Comparison of ENCODE assay signal across 8 mouse cellular contexts in genomic region chr5:139282191-139282590, GRCm38 (mm10). TPM values are rescaled to one million over a fixed set of nuclear protein-coding genes. Genes with fewer than 3 reads are reported as not detected.
DNase-seq lines count a peak whose midpoint lies in the region; ATAC-seq and TF ChIP-seq lines count a peak whose summit lies in the region.

No protein-coding gene starts in this region.

- peak; percentile 92 for TF ChIP-seq CTCF in bone marrow macrophage, adult 2 months (IDR thresholded peaks at IDR 0.05; ENCODE audit: low read depth, low read length)
- peak; percentile 95 for TF ChIP-seq CTCF in embryonic fibroblast, embryonic 13.5 days (IDR thresholded peaks at IDR 0.05; ENCODE audit: borderline replicate concordance, insufficient read depth, low read length)

- H3K9me3 ChIP-seq in heart, embryonic 13.5 days, result no peaks in the 10 kb centered on the region
- no peaks in the 10 kb centered on the region for H3K9me3 ChIP-seq in kidney, embryonic 16.5 days (ENCODE audit: low read length)
- 0 out of 2 replicates have a peak, but pooled peaks cover 5% of the 10 kb centered on the region for H3K9me3 ChIP-seq in liver, embryonic 13.5 days (replicated peaks)
- H3K9me3 ChIP-seq in neural tube, embryonic 11.5 days (ENCODE audit: control insufficient read depth, low read length), result no peaks in the 10 kb centered on the region
- no peaks in the 10 kb centered on the region for H3K9me3 ChIP-seq in stomach, embryonic 15.5 days

- no peak for ATAC-seq in heart, embryonic 13.5 days (ENCODE audit: extremely low read depth, insufficient number of reproducible peaks, low FRiP score, low TSS enrichment)
- ATAC-seq in kidney, embryonic 16.5 days (ENCODE audit: low FRiP score, low TSS enrichment), result peak; percentile 55
- ATAC-seq in liver, embryonic 13.5 days (ENCODE audit: low read depth), result no peak
- ATAC-seq in neural tube, embryonic 11.5 days (ENCODE audit: insufficient read depth, low FRiP score, low TSS enrichment), result no peak
- peak; percentile 37; the same call in 1 of the 2 replicates for ATAC-seq in stomach, embryonic 15.5 days (ENCODE audit: insufficient read depth, low FRiP score, low read depth)

- no peak overlapping the region for H3K27ac ChIP-seq in bone marrow macrophage, adult 2 months (ENCODE audit: insufficient read depth, low read depth, low read length)
- H3K27ac ChIP-seq in embryonic fibroblast, embryonic 13.5 days (ENCODE audit: insufficient read depth, low read length), result no peak overlapping the region
- H3K27ac ChIP-seq in heart, embryonic 13.5 days (replicated peaks), result peak overlapping the region; percentile 55
- no peak overlapping the region for H3K27ac ChIP-seq in kidney, embryonic 16.5 days (ENCODE audit: low read length)
- no peak overlapping the region for H3K27ac ChIP-seq in liver, embryonic 13.5 days
- no peak overlapping the region for H3K27ac ChIP-seq in neural tube, embryonic 11.5 days (ENCODE audit: low read depth, low read length)
- no peak overlapping the region for H3K27ac ChIP-seq in stomach, embryonic 15.5 days

- H3K4me3 ChIP-seq in bone marrow macrophage, adult 2 months (ENCODE audit: insufficient read depth, low read length), result no peak overlapping the region
- H3K4me3 ChIP-seq in embryonic fibroblast, embryonic 13.5 days (ENCODE audit: insufficient read depth, low read length), result no peak overlapping the region
- no peak overlapping the region for H3K4me3 ChIP-seq in heart, embryonic 13.5 days
- no peak overlapping the region for H3K4me3 ChIP-seq in kidney, embryonic 16.5 days (ENCODE audit: low read length)
- H3K4me3 ChIP-seq in liver, embryonic 13.5 days (replicated peaks), result no peak overlapping the region
- no peak overlapping the region for H3K4me3 ChIP-seq in neural tube, embryonic 11.5 days (ENCODE audit: low read depth, low read length)
- no peak overlapping the region for H3K4me3 ChIP-seq in stomach, embryonic 15.5 days (replicated peaks)

- 5% methylated on average over 15 of the region's 15 CpGs for WGBS in heart, embryonic 13.5 days
- WGBS in kidney, embryonic 16.5 days, result 6% methylated on average over 15 of the region's 15 CpGs
- WGBS in liver, embryonic 13.5 days (ENCODE audit: insufficient replicate concordance), result 3% methylated on average over 15 of the region's 15 CpGs
- WGBS in neural tube, embryonic 11.5 days, result 6% methylated on average over 15 of the region's 15 CpGs
- WGBS in stomach, embryonic 15.5 days, result 5% methylated on average over 15 of the region's 15 CpGs

- no peak for TF ChIP-seq POLR2A in bone marrow macrophage, adult 2 months (IDR thresholded peaks at IDR 0.05; ENCODE audit: borderline replicate concordance, low read depth, low read length)
- TF ChIP-seq POLR2A in embryonic fibroblast, embryonic 13.5 days (IDR thresholded peaks at IDR 0.05; ENCODE audit: low read depth, low read length), result no peak

- H3K4me2 ChIP-seq in heart, embryonic 13.5 days, result peak overlapping the region; percentile 10; the same call in 1 of the 2 replicates
- H3K4me2 ChIP-seq in kidney, embryonic 16.5 days (replicated peaks; ENCODE audit: low read depth, low read length), result no peak overlapping the region
- H3K4me2 ChIP-seq in liver, embryonic 13.5 days, result no peak overlapping the region
- H3K4me2 ChIP-seq in neural tube, embryonic 11.5 days (ENCODE audit: low read depth), result no peak overlapping the region
- 0 out of 2 replicates have a peak overlapping the region, but pooled peaks have one; percentile 13 for H3K4me2 ChIP-seq in stomach, embryonic 15.5 days

- H3K36me3 ChIP-seq in heart, embryonic 13.5 days, result no peaks in the 10 kb centered on the region
- no peaks in the 10 kb centered on the region for H3K36me3 ChIP-seq in kidney, embryonic 16.5 days (ENCODE audit: insufficient read depth, low read length)
- H3K36me3 ChIP-seq in liver, embryonic 13.5 days, result no peaks in the 10 kb centered on the region; the same call in 1 of the 2 replicates
- no peaks in the 10 kb centered on the region for H3K36me3 ChIP-seq in neural tube, embryonic 11.5 days (ENCODE audit: control insufficient read depth, insufficient read depth, low read length)
- H3K36me3 ChIP-seq in stomach, embryonic 15.5 days, result no peaks in the 10 kb centered on the region

- DNase-seq in CD4-positive, CD25-positive, alpha-beta regulatory T cell, adult 2 months (ENCODE audit: low read depth, low spot score), result peak; percentile 89
- DNase-seq in liver, embryonic 13.5 days, result peak; percentile 58
- peak; percentile 88 for DNase-seq in neural tube, embryonic 11.5 days (ENCODE audit: low spot score)

- H3K27me3 ChIP-seq in heart, embryonic 13.5 days (replicated peaks), result peaks cover 12% of the 10 kb centered on the region
- no peaks in the 10 kb centered on the region for H3K27me3 ChIP-seq in kidney, embryonic 16.5 days (ENCODE audit: insufficient read depth, low read length)
- H3K27me3 ChIP-seq in liver, embryonic 13.5 days, result no peaks in the 10 kb centered on the region
- H3K27me3 ChIP-seq in neural tube, embryonic 11.5 days (ENCODE audit: control insufficient read depth, insufficient read depth, low read length), result no peaks in the 10 kb centered on the region
- no peaks in the 10 kb centered on the region; the same call in 1 of the 2 replicates for H3K27me3 ChIP-seq in stomach, embryonic 15.5 days (replicated peaks)

- H3K4me1 ChIP-seq in bone marrow macrophage, adult 2 months (ENCODE audit: control insufficient read depth, insufficient read depth, low read length), result peaks cover 32% of the 10 kb centered on the region
- no peaks in the 10 kb centered on the region for H3K4me1 ChIP-seq in embryonic fibroblast, embryonic 13.5 days (ENCODE audit: control insufficient read depth, insufficient read depth, low read length)
- H3K4me1 ChIP-seq in heart, embryonic 13.5 days, result peaks cover 45% of the 10 kb centered on the region
- peaks cover 7% of the 10 kb centered on the region; the same call in 1 of the 2 replicates for H3K4me1 ChIP-seq in kidney, embryonic 16.5 days (ENCODE audit: insufficient read depth, low read length)
- peaks cover 25% of the 10 kb centered on the region for H3K4me1 ChIP-seq in liver, embryonic 13.5 days (replicated peaks)
- H3K4me1 ChIP-seq in neural tube, embryonic 11.5 days (ENCODE audit: control insufficient read depth, insufficient read depth, low read length), result no peaks in the 10 kb centered on the region
- peaks cover 23% of the 10 kb centered on the region for H3K4me1 ChIP-seq in stomach, embryonic 15.5 days

- no peak overlapping the region for H3K9ac ChIP-seq in heart, embryonic 13.5 days
- H3K9ac ChIP-seq in kidney, embryonic 16.5 days (replicated peaks; ENCODE audit: low read length), result no peak overlapping the region
- no peak overlapping the region for H3K9ac ChIP-seq in liver, embryonic 13.5 days
- H3K9ac ChIP-seq in neural tube, embryonic 11.5 days (ENCODE audit: low read length), result no peak overlapping the region
- H3K9ac ChIP-seq in stomach, embryonic 15.5 days, result no peak overlapping the region

RNA-seq across cellular contexts. Expression of gene Get4, which starts 30.1 kb away (rescaled TPM):
- polyA plus RNA-seq in bone marrow macrophage, adult 2 months (2012; ENCODE audit: insufficient read depth, insufficient read length, missing spikeins), result 26.8 and 29.2 TPM in 2 replicates
- 54.6 and 61.6 TPM in 2 replicates for polyA plus RNA-seq in embryonic fibroblast, embryonic 13.5 days (2011; ENCODE audit: insufficient read length, low read depth, missing spikeins)
- polyA plus RNA-seq in heart, embryonic 13.5 days (2015; fragmentation: Nextera tagmentation; extraction: Ambion mirVana), result 127 and 149 TPM in 2 replicates
- polyA plus RNA-seq in kidney, embryonic 16.5 days (2015; fragmentation: Nextera tagmentation; extraction: Ambion mirVana), result 148 and 161 TPM in 2 replicates
- 135 and 141 TPM in 2 replicates for polyA plus RNA-seq in liver, embryonic 13.5 days (2015; fragmentation: Nextera tagmentation; extraction: Ambion mirVana)
- polyA plus RNA-seq in neural tube, embryonic 11.5 days (2014; fragmentation: Nextera tagmentation; extraction: Ambion mirVana), result 143 and 145 TPM in 2 replicates
- polyA plus RNA-seq in stomach, embryonic 15.5 days (2015; fragmentation: Nextera tagmentation; extraction: Ambion mirVana), result 142 and 144 TPM in 2 replicates

RNA-seq across cellular contexts. Expression of gene Adap1, which starts 43.2 kb away (rescaled TPM):
- polyA plus RNA-seq in bone marrow macrophage, adult 2 months (2012; ENCODE audit: insufficient read depth, insufficient read length, missing spikeins), result 73.2 and 77.1 TPM in 2 replicates
- 0.54 TPM in 1 of 2 replicates, not detected in the other for polyA plus RNA-seq in embryonic fibroblast, embryonic 13.5 days (2011; ENCODE audit: insufficient read length, low read depth, missing spikeins)
- 0.70 and 1.0 TPM in 2 replicates for polyA plus RNA-seq in heart, embryonic 13.5 days (2015; fragmentation: Nextera tagmentation; extraction: Ambion mirVana)
- polyA plus RNA-seq in kidney, embryonic 16.5 days (2015; fragmentation: Nextera tagmentation; extraction: Ambion mirVana), result 1.1 and 1.7 TPM in 2 replicates
- 2.6 and 3.3 TPM in 2 replicates for polyA plus RNA-seq in liver, embryonic 13.5 days (2015; fragmentation: Nextera tagmentation; extraction: Ambion mirVana)
- polyA plus RNA-seq in neural tube, embryonic 11.5 days (2014; fragmentation: Nextera tagmentation; extraction: Ambion mirVana), result 7.7 and 8.4 TPM in 2 replicates
- polyA plus RNA-seq in stomach, embryonic 15.5 days (2015; fragmentation: Nextera tagmentation; extraction: Ambion mirVana), result 12.3 and 13.0 TPM in 2 replicates

Comparison
In these comparisons a context has a peak if more than half of its experiments do, and no peak if none do; other contexts are left out.
1. ATAC-seq: peak in kidney, embryonic 16.5 days (single experiment) and stomach, embryonic 15.5 days (single experiment); none in heart, embryonic 13.5 days (single experiment), liver, embryonic 13.5 days (single experiment) and neural tube, embryonic 11.5 days (single experiment).
2. H3K4me2 ChIP-seq: peak in heart, embryonic 13.5 days (single experiment) and stomach, embryonic 15.5 days (single experiment); none in kidney, embryonic 16.5 days (single experiment), liver, embryonic 13.5 days (single experiment) and neural tube, embryonic 11.5 days (single experiment).
3. Peak in every context shown above with its lines, with median percentiles within 50 percentile points of each other: DNase-seq.